Comparison of ENCODE assay signal across 8 mouse cellular contexts in the genomic region with DNA sequence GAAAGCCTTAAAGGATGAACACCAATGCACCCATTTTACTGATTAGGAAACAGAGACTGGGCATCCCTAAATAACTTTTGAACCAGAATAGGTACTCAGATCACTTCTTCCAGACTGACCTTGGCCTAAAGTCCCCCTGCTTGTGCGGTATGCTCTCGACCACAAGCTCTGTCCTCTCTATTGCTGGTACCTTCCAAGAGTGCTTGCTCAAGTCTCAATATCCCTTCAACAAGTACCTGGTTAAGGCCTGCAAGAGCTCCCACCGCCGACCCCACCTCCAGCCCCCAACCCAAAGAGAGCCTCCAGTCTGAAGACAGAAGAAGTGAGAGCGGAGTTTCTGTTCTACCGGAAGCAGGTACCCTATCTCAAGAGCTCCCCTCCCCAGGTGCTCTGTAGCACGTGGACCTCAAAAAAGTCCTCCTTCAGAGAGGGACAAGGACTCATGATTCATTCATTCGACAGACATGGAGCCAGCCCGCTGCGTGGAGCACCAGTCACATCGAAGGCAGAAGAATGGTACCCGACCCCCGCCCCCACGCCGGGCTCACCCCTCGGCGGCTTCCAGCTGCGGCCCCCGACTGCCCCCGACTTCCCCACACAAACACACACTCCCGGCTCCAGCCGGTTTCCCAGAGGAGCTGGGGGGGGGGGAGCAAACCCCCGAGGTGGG. TPM values are rescaled to one million over a fixed set of nuclear protein-coding genes. Genes with fewer than 3 reads are reported as not detected.
DNase-seq lines count a peak whose midpoint lies in the region; ATAC-seq lines count a peak whose summit lies in the region.

No protein-coding gene starts in this region.

- H3K4me3 ChIP-seq in embryonic facial prominence, embryonic 11.5 days (ENCODE audit: low read depth, low read length): peak overlapping the region; percentile 70
- H3K4me3 ChIP-seq in limb, embryonic 10.5 days: peak overlapping the region; percentile 87

- H3K27ac ChIP-seq in embryonic facial prominence, embryonic 11.5 days (replicated peaks; ENCODE audit: low read depth, low read length): peak overlapping the region; percentile 65
- peak overlapping the region; percentile 92 for H3K27ac ChIP-seq in limb, embryonic 10.5 days

- H3K27me3 ChIP-seq in embryonic facial prominence, embryonic 11.5 days (ENCODE audit: control insufficient read depth, insufficient read depth, low read length): no peaks in the 10 kb centered on the region; the same call in 1 of the 2 replicates
- H3K27me3 ChIP-seq in limb, embryonic 10.5 days (ENCODE audit: low read depth, poor library complexity, severe bottlenecking): 0 out of 2 replicates have a peak, but pooled peaks cover 4% of the 10 kb centered on the region

- peak overlapping the region; percentile 93 for H3K4me2 ChIP-seq in embryonic facial prominence, embryonic 11.5 days (ENCODE audit: low read depth, low read length)

- ATAC-seq in embryonic facial prominence, embryonic 11.5 days (replicated peaks; ENCODE audit: insufficient number of reproducible peaks, low FRiP score, low TSS enrichment, low read depth): no peak; the same call in 1 of the 2 replicates
- no peak for ATAC-seq in CD4-positive, CD25-positive, alpha-beta regulatory T cell, adult 4 months

- H3K9me3 ChIP-seq in embryonic facial prominence, embryonic 11.5 days (replicated peaks; ENCODE audit: control insufficient read depth, low read length): no peaks in the 10 kb centered on the region
- no peaks in the 10 kb centered on the region for H3K9me3 ChIP-seq in limb, embryonic 10.5 days (replicated peaks)

- peak; percentile 41 to 50 for DNase-seq in kidney, postnatal 4 days
- DNase-seq in kidney, postnatal 14 days: no peak
- DNase-seq in adrenal gland, postnatal 25 days: peak; percentile 34
- DNase-seq in embryonic facial prominence, embryonic 11.5 days (ENCODE audit: low spot score): peak; percentile 49
- no peak for DNase-seq in limb, embryonic 10.5 days (ENCODE audit: low spot score)
- DNase-seq in right cerebral cortex, postnatal 14 days: peak; percentile 45
- no peak for DNase-seq in lung, postnatal 25 days (ENCODE audit: low spot score)

- H3K9ac ChIP-seq in embryonic facial prominence, embryonic 11.5 days (replicated peaks; ENCODE audit: low read length): peak overlapping the region; percentile 73

- H3K36me3 ChIP-seq in embryonic facial prominence, embryonic 11.5 days (replicated peaks; ENCODE audit: control insufficient read depth, insufficient read depth, low read depth, low read length): no peaks in the 10 kb centered on the region
- peaks cover 39% of the 10 kb centered on the region for H3K36me3 ChIP-seq in limb, embryonic 10.5 days

- no peaks in the 10 kb centered on the region for H3K4me1 ChIP-seq in embryonic facial prominence, embryonic 11.5 days (ENCODE audit: control insufficient read depth, insufficient read depth, low read length)
- H3K4me1 ChIP-seq in limb, embryonic 10.5 days: peaks cover 44% of the 10 kb centered on the region

- WGBS in embryonic facial prominence, embryonic 11.5 days: 3% methylated on average over 23 of the region's 23 CpGs
- WGBS in limb, embryonic 10.5 days: 3% methylated on average over 23 of the region's 23 CpGs

RNA-seq across cellular contexts. Expression of a gene that starts 2.1 kb away (rescaled TPM):
- 10.4 and 12.6 TPM in 2 replicates for total RNA-seq in adrenal gland, postnatal 25 days (2021)
- polyA plus RNA-seq in embryonic facial prominence, embryonic 11.5 days (2014; fragmentation: Nextera tagmentation; extraction: Ambion mirVana): 6.3 and 6.8 TPM in 2 replicates
- 17.7 and 18.4 TPM in 2 replicates for polyA plus RNA-seq in limb, embryonic 10.5 days (2016; fragmentation: Nextera tagmentation; extraction: Ambion mirVana)
- under 1 TPM in 1 of 2 experiments, not detected in 1; 0.42 TPM for polyA plus RNA-seq in CD4-positive, CD25-positive, alpha-beta regulatory T cell, adult 4 months (2017; shearing (Covaris generic))

RNA-seq across cellular contexts. Expression of a gene that starts 15.2 kb away (rescaled TPM):
- total RNA-seq in adrenal gland, postnatal 25 days (2021): 36.8 and 46.2 TPM in 2 replicates
- polyA plus RNA-seq in embryonic facial prominence, embryonic 11.5 days (2014; fragmentation: Nextera tagmentation; extraction: Ambion mirVana): 0.17 and 0.32 TPM in 2 replicates
- 0.38 and 0.45 TPM in 2 replicates for polyA plus RNA-seq in limb, embryonic 10.5 days (2016; fragmentation: Nextera tagmentation; extraction: Ambion mirVana)
- polyA plus RNA-seq in CD4-positive, CD25-positive, alpha-beta regulatory T cell, adult 4 months (2017; shearing (Covaris generic)): not detected

RNA-seq across cellular contexts. Expression of a gene that starts 39.3 kb away (rescaled TPM):
- total RNA-seq in adrenal gland, postnatal 25 days (2021): 77.9 and 78.9 TPM in 2 replicates
- polyA plus RNA-seq in embryonic facial prominence, embryonic 11.5 days (2014; fragmentation: Nextera tagmentation; extraction: Ambion mirVana): 11.3 and 12.2 TPM in 2 replicates
- 9.2 TPM in 2 replicates for polyA plus RNA-seq in limb, embryonic 10.5 days (2016; fragmentation: Nextera tagmentation; extraction: Ambion mirVana)
- 1 to 10 TPM; 1.6 to 1.7 TPM for polyA plus RNA-seq in CD4-positive, CD25-positive, alpha-beta regulatory T cell, adult 4 months (2017; shearing (Covaris generic))

RNA-seq across cellular contexts. Expression of a gene that starts 42.0 kb away (rescaled TPM):
- total RNA-seq in adrenal gland, postnatal 25 days (2021): not detected in 2 replicates
- polyA plus RNA-seq in embryonic facial prominence, embryonic 11.5 days (2014; fragmentation: Nextera tagmentation; extraction: Ambion mirVana): not detected in 2 replicates
- not detected in 2 replicates for polyA plus RNA-seq in limb, embryonic 10.5 days (2016; fragmentation: Nextera tagmentation; extraction: Ambion mirVana)
- polyA plus RNA-seq in CD4-positive, CD25-positive, alpha-beta regulatory T cell, adult 4 months (2017; shearing (Covaris generic)): not detected

RNA-seq across cellular contexts. Expression of a gene that starts 59.3 kb away (rescaled TPM):
- not detected in 2 replicates for total RNA-seq in adrenal gland, postnatal 25 days (2021)
- not detected in 2 replicates for polyA plus RNA-seq in embryonic facial prominence, embryonic 11.5 days (2014; fragmentation: Nextera tagmentation; extraction: Ambion mirVana)
- polyA plus RNA-seq in limb, embryonic 10.5 days (2016; fragmentation: Nextera tagmentation; extraction: Ambion mirVana): 1.6 and 1.9 TPM in 2 replicates
- polyA plus RNA-seq in CD4-positive, CD25-positive, alpha-beta regulatory T cell, adult 4 months (2017; shearing (Covaris generic)): not detected

Comparison
In these comparisons a context has a peak if more than half of its experiments do, and no peak if none do; other contexts are left out.
1. DNase-seq: peak in kidney, postnatal 4 days (2 of 2), adrenal gland, postnatal 25 days (single experiment), embryonic facial prominence, embryonic 11.5 days (single experiment) and right cerebral cortex, postnatal 14 days (single experiment); none in kidney, postnatal 14 days (single experiment), limb, embryonic 10.5 days (single experiment) and lung, postnatal 25 days (single experiment).